Mouse (Mus musculus): Measurements from ENCODE around the gene Scd4. TPM values are rescaled to one million over a fixed set of nuclear protein-coding genes. Genes with fewer than 3 reads are reported as not detected.
A peak's percentile ranks its signal among the peaks of the same experiment; 100 is the strongest.

The Scd4 gene
- polyA plus RNA-seq, 1 experiment from 2014 or later, result 0.15 TPM

- peak overlapping the region; percentile 8; the same call in 1 of the 2 replicates for H3K4me2 ChIP-seq
- 63% methylated on average over 9 of the region's 9 CpGs for WGBS
- H3K4me3 ChIP-seq (replicated peaks), result no peak overlapping the region
- peaks cover 74% of the 10 kb centered on the region for H3K36me3 ChIP-seq
- no peaks in the 10 kb centered on the region for H3K27me3 ChIP-seq (replicated peaks)
- no peak for ATAC-seq (ENCODE audit: insufficient read depth, low FRiP score, low read depth)
- H3K4me1 ChIP-seq, result peaks cover 59% of the 10 kb centered on the region
- no peak overlapping the region for H3K9ac ChIP-seq
- H3K9me3 ChIP-seq, result no peaks in the 10 kb centered on the region
- H3K27ac ChIP-seq, result no peak overlapping the region
These were observed 31.1 kb upstream of the Scd4 start for GRCm38 (mm10) chr19:44301671-44302305.

- WGBS, result 73% methylated on average over 11 of the region's 11 CpGs
- Histone ChIP-seq H3K36me3 (peaks cover 80% of the 10 kb centered on the region), H3K4me1 (peaks cover 48% of the 10 kb centered on the region), H3K27me3 (replicated peaks) (no peaks in the 10 kb centered on the region), H3K9me3 (no peaks in the 10 kb centered on the region), H3K9ac (no peak overlapping the region), H3K4me3 (replicated peaks) (no peak overlapping the region), H3K4me2 (no peak overlapping the region), H3K27ac (no peak overlapping the region)
- ATAC-seq (ENCODE audit: insufficient read depth, low FRiP score, low read depth), result no peak
These were observed 30.0 kb upstream of the Scd4 start for GRCm38 (mm10) chr19:44302901-44303300.

GRCm38 (mm10) chr19:44303502-44303901 lies 29.4 kb upstream of the Scd4 start:
- no peaks in the 10 kb centered on the region for H3K9me3 ChIP-seq
- no peaks in the 10 kb centered on the region for H3K27me3 ChIP-seq (replicated peaks)
- no peak overlapping the region for H3K4me3 ChIP-seq (replicated peaks)
- H3K4me1 ChIP-seq, result peaks cover 42% of the 10 kb centered on the region
- no peak overlapping the region for H3K27ac ChIP-seq
- H3K4me2 ChIP-seq, result no peak overlapping the region
- ATAC-seq (ENCODE audit: insufficient read depth, low FRiP score, low read depth), result no peak
- H3K9ac ChIP-seq, result no peak overlapping the region
- H3K36me3 ChIP-seq, result peaks cover 80% of the 10 kb centered on the region
- WGBS, result 51% methylated on average over 8 of the region's 8 CpGs

DNA sequence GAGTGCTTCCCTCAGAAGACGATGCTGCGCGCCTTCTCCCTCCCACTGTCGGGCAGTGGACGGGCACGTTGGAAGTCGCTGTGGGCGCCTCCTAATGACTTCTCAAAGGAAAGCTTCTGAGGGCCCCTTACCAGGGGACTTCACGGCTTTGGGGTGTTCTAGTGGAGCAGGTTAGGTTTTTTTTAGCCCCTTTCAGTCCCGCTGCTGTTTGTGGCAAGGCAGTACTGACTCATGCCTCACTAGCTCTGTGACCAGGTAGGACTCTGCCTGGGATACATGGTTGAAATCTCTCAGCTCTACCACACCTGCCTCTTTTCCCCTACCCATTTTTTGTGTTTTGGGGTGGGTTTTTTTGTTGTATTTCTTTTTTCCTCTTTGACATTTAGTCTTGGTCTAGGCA lies 28.5 kb upstream of the Scd4 start:
- Histone ChIP-seq H3K4me1 (peaks cover 33% of the 10 kb centered on the region), H3K4me2 (no peak overlapping the region), H3K9ac (no peak overlapping the region), H3K4me3 (replicated peaks) (no peak overlapping the region), H3K27me3 (replicated peaks) (no peaks in the 10 kb centered on the region), H3K9me3 (no peaks in the 10 kb centered on the region), H3K27ac (no peak overlapping the region), H3K36me3 (peaks cover 77% of the 10 kb centered on the region)
- ATAC-seq (ENCODE audit: insufficient read depth, low FRiP score, low read depth), result no peak
- WGBS, result 86% methylated on average over 10 of the region's 10 CpGs

DNA sequence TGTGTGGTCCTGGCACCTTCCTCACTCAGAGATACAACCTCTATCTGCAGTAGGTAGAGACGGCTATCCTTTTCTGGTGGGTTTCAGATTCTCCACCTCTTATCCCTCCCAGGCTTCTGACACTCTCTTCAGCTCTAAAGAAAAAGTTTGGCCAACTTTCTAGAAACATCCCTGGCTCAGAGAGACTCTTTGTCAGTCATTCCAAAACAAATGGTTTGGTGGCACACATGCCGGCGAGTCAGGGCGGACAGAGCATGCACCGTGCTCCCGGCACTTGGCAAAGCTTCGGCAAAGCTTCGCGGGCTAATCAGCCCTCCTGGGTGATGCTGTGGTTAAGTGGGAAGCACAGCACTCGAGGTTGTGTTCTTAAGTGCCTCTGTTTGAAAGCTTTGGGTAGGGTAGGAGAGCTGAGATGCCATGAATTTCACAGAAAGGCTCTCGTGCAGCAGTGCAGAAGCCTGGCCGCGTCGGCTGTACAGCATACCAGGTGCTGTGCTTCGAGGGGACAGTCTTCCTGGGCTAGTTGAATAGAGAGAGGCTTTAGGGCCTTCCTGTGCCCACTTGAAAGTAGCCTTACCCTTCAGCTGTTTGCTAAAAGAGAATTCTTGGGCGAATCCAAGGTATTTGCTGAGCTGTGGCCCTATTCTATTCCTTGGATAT lies 27.9 kb upstream of the Scd4 start:
- 88% methylated on average over 16 of the region's 16 CpGs for WGBS
- Histone ChIP-seq H3K4me1 (peaks cover 31% of the 10 kb centered on the region), H3K9ac (no peak overlapping the region), H3K4me3 (replicated peaks) (no peak overlapping the region), H3K4me2 (no peak overlapping the region), H3K27me3 (replicated peaks) (no peaks in the 10 kb centered on the region), H3K9me3 (no peaks in the 10 kb centered on the region), H3K36me3 (peaks cover 75% of the 10 kb centered on the region), H3K27ac (no peak overlapping the region)
- no peak for ATAC-seq (ENCODE audit: insufficient read depth, low FRiP score, low read depth)

GRCm38 (mm10) chr19:44305701-44306100 lies 27.2 kb upstream of the Scd4 start:
- H3K9me3 ChIP-seq, result no peaks in the 10 kb centered on the region
- no peak overlapping the region for H3K9ac ChIP-seq
- WGBS, result 87% methylated on average over 15 of the region's 15 CpGs
- H3K27me3 ChIP-seq (replicated peaks), result no peaks in the 10 kb centered on the region
- peaks cover 68% of the 10 kb centered on the region for H3K36me3 ChIP-seq
- H3K27ac ChIP-seq, result no peak overlapping the region
- no peak overlapping the region for H3K4me3 ChIP-seq (replicated peaks)
- H3K4me1 ChIP-seq, result peaks cover 24% of the 10 kb centered on the region
- no peak overlapping the region for H3K4me2 ChIP-seq
- no peak for ATAC-seq (ENCODE audit: insufficient read depth, low FRiP score, low read depth)

DNA sequence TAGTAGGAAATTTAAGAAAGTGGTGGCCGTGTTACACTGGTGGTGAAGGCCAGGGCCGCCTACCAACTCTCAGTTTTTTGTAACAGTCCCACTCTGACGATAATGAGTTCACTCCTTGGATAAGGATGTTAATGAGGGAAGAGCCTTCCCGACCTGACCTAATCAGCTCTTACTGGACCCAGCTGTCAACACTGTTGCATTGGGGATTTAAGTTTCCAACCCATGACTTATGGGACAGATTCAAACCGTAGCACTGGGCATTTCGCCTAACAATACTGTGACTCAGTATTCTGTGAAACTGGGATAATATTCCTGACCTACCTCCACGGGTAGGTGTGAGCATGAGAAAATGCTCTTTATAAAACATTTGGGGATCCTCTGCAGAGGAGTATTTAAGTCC lies 26.7 kb upstream of the Scd4 start:
- Histone ChIP-seq H3K27ac (no peak overlapping the region), H3K4me2 (no peak overlapping the region), H3K27me3 (replicated peaks) (no peaks in the 10 kb centered on the region), H3K4me3 (replicated peaks) (no peak overlapping the region), H3K9ac (no peak overlapping the region), H3K9me3 (no peaks in the 10 kb centered on the region), H3K4me1 (peaks cover 19% of the 10 kb centered on the region), H3K36me3 (peaks cover 64% of the 10 kb centered on the region)
- WGBS, result 73% methylated on average over 7 of the region's 7 CpGs
- no peak for ATAC-seq (ENCODE audit: insufficient read depth, low FRiP score, low read depth)

GRCm38 (mm10) chr19:44307101-44307914 lies 25.6 kb upstream of the Scd4 start:
- Histone ChIP-seq H3K27ac (no peak overlapping the region), H3K4me2 (no peak overlapping the region), H3K4me3 (replicated peaks) (no peak overlapping the region), H3K4me1 (peaks cover 12% of the 10 kb centered on the region), H3K9me3 (no peaks in the 10 kb centered on the region), H3K36me3 (peaks cover 56% of the 10 kb centered on the region), H3K9ac (no peak overlapping the region), H3K27me3 (replicated peaks) (no peaks in the 10 kb centered on the region)
- WGBS, result 81% methylated on average over 9 of the region's 9 CpGs
- no peak for ATAC-seq (ENCODE audit: insufficient read depth, low FRiP score, low read depth)

GRCm38 (mm10) chr19:44307915-44308470 lies 24.9 kb upstream of the Scd4 start:
- Histone ChIP-seq H3K9me3 (no peaks in the 10 kb centered on the region), H3K4me3 (replicated peaks) (no peak overlapping the region), H3K9ac (no peak overlapping the region), H3K27ac (no peak overlapping the region), H3K36me3 (peaks cover 49% of the 10 kb centered on the region), H3K4me1 (peaks cover 5% of the 10 kb centered on the region), H3K27me3 (replicated peaks) (no peaks in the 10 kb centered on the region), H3K4me2 (no peak overlapping the region)
- ATAC-seq (ENCODE audit: insufficient read depth, low FRiP score, low read depth), result no peak
- 72% methylated on average over 6 of the region's 6 CpGs for WGBS

DNA sequence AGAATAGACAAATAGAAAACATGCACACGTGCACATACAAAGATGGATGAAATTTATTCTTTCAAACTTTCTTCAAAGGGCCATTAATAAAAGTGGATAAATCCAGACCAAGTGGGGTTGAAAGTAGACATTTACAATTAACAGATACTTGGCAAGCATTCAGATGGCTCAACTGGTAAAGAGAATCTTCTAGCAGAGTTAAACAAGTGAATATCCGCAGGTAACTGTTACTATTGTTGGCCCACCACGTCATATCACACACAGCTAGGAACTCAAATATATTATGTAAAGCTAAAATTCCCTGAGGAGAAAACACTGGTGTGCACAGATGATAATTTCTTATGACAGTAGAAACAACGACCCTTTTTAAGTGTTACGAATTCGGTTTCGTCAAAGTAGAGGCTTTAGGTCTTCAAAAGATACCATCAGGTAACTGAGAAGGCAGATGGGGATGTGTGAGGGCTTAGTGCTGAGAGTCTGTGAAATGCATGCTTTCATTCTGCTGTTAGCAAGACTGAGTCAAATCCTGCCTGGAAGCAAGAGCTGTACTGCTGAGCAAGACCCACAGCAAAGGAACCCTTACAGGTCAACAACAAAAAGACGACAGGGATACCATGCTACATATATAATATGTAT lies 24.2 kb upstream of the Scd4 start:
- H3K4me2 ChIP-seq, result no peak overlapping the region
- WGBS, result 73% methylated on average over 8 of the region's 8 CpGs
- no peaks in the 10 kb centered on the region for H3K9me3 ChIP-seq
- H3K36me3 ChIP-seq, result peaks cover 42% of the 10 kb centered on the region
- H3K27ac ChIP-seq, result no peak overlapping the region
- no peaks in the 10 kb centered on the region for H3K27me3 ChIP-seq (replicated peaks)
- no peak overlapping the region for H3K4me3 ChIP-seq (replicated peaks)
- H3K4me1 ChIP-seq, result no peaks in the 10 kb centered on the region; the same call in 1 of the 2 replicates
- no peak overlapping the region for H3K9ac ChIP-seq
- ATAC-seq (ENCODE audit: insufficient read depth, low FRiP score, low read depth), result no peak

GRCm38 (mm10) chr19:44309351-44310154 lies 23.3 kb upstream of the Scd4 start:
- H3K4me3 ChIP-seq (replicated peaks), result no peak overlapping the region
- H3K27me3 ChIP-seq (replicated peaks), result no peaks in the 10 kb centered on the region
- peaks cover 4% of the 10 kb centered on the region for H3K4me1 ChIP-seq
- no peak overlapping the region for H3K4me2 ChIP-seq
- H3K9ac ChIP-seq, result no peak overlapping the region
- no peak overlapping the region for H3K27ac ChIP-seq
- H3K36me3 ChIP-seq, result peaks cover 34% of the 10 kb centered on the region
- no peaks in the 10 kb centered on the region for H3K9me3 ChIP-seq
- WGBS, result 81% methylated on average over 12 of the region's 12 CpGs
- no peak for ATAC-seq (ENCODE audit: insufficient read depth, low FRiP score, low read depth)

All from stomach, embryonic 15.5 days (tissue).